Mouse (Mus musculus) hindbrain, postnatal 0 days (tissue): ENCODE results near the gene Kif3b. TPM values are rescaled to one million over a fixed set of nuclear protein-coding genes. Genes with fewer than 3 reads are reported as not detected.

Experiments
- ATAC-seq: fragments of 200-750 bp; cut with Nextera tagmentation; 2 replicates; pipeline ENCODE4 v1.8.0; 2017; ENCODE audit warnings: mild to moderate bottlenecking, moderate TSS enrichment, moderate library complexity
- DNase-seq: peaks from one replicate; pipeline ENCODE4 v3.0.0-alpha.2; 2015; ENCODE audit warnings: low spot score
- H3K27ac ChIP-seq: fragments of 300-500 bp; sonication (generic); 2 replicates; pipeline ENCODE4 v1.5.1; 2014; ENCODE audit warnings: mild to moderate bottlenecking
- H3K27me3 ChIP-seq: fragments of 300-500 bp; sonication (generic); 2 replicates; pipeline ENCODE4 v1.6.1; 2014; ENCODE audit warnings: low read length, mixed read lengths; ENCODE audit not compliant: insufficient read depth
- H3K36me3 ChIP-seq: fragments of 300-500 bp; sonication (generic); 2 replicates; pipeline ENCODE4 v1.6.1; 2014; ENCODE audit warnings: low read length, mixed read lengths; ENCODE audit not compliant: insufficient read depth
- H3K4me1 ChIP-seq: fragments of 300-500 bp; sonication (generic); 2 replicates; pipeline ENCODE4 v1.6.1; 2014; ENCODE audit warnings: antibody characterized with exemption, low read length, mixed read lengths; ENCODE audit not compliant: insufficient read depth
- H3K4me2 ChIP-seq: fragments of 300-500 bp; sonication (generic); 2 replicates; pipeline ENCODE4 v1.6.1; 2014; ENCODE audit warnings: low read depth, mild to moderate bottlenecking, low read length, moderate library complexity, mixed read lengths
- H3K4me3 ChIP-seq: fragments of 300-500 bp; sonication (generic); 2 replicates; pipeline ENCODE4 v1.5.1; 2014; ENCODE audit warnings: low read length
- H3K9ac ChIP-seq: fragments of 300-500 bp; sonication (generic); replicated peaks from 2 replicates; pipeline ENCODE4 v1.6.1; 2014; ENCODE audit warnings: mild to moderate bottlenecking, low read length, moderate library complexity, mixed read lengths
- H3K9me3 ChIP-seq: fragments of 300-500 bp; sonication (generic); 2 replicates; pipeline ENCODE4 v1.6.1; 2016; ENCODE audit warnings: low read length, mixed read lengths
- CTCF ChIP-seq: IDR thresholded peaks from 2 replicates; pipeline ENCODE4 v1.5.1; 2016; ENCODE audit warnings: antibody characterized with exemption, control low read depth, low read depth
- WGBS: fragments of 180-500 bp; shearing (Covaris S2); extraction: QIAGEN DNeasy Blood & Tissue Kit; methylation state at CpG from one replicate; pipeline ENCODE4 v1.1.7; 2014; 5-methylcytosine and 5-hydroxymethylcytosine counted together
- polyA plus RNA-seq: library from polyadenylated mRNA; unstranded; fragments of >200 nt; fragmentation: Nextera tagmentation; extraction: Ambion mirVana; gene quantifications from 2 replicates; pipeline ENCODE4 v1.2.1, GENCODE M21; 2015
- total RNA-seq: library from RNA; depleted of rRNA; stranded (reverse); fragments of >200 nt; gene quantifications from 2 replicates; pipeline ENCODE4 v1.2.3, GENCODE M21; 2014

The Kif3b gene
- total and polyA plus RNA-seq, 2 experiments from 2014 or later, result 17.6 to 38.1 TPM

- Histone ChIP-seq H3K4me2 (no peak overlapping the region), H3K36me3 (no peaks in the 10 kb centered on the region), H3K9ac (no peak overlapping the region), H3K27ac (no peak overlapping the region), H3K27me3 (no peaks in the 10 kb centered on the region), H3K4me3 (no peak overlapping the region), H3K9me3 (no peaks in the 10 kb centered on the region), H3K4me1 (no peaks in the 10 kb centered on the region)
- 91% methylated on average over 5 of the region's 5 CpGs for WGBS
- no peak for TF ChIP-seq CTCF
- DNase-seq (no peak), ATAC-seq (no peak)
Observed at GRCm38 (mm10) chr2:153278357-153278756, 12.9 kb upstream of the Kif3b start.

- Histone ChIP-seq H3K4me3 (no peak overlapping the region), H3K4me2 (no peak overlapping the region), H3K9ac (no peak overlapping the region), H3K27ac (no peak overlapping the region), H3K9me3 (no peaks in the 10 kb centered on the region), H3K4me1 (no peaks in the 10 kb centered on the region), H3K27me3 (no peaks in the 10 kb centered on the region), H3K36me3 (no peaks in the 10 kb centered on the region)
- ATAC-seq (no peak), DNase-seq (no peak)
- 90% methylated on average over 6 of the region's 6 CpGs for WGBS
- TF ChIP-seq CTCF, result no peak
Observed at GRCm38 (mm10) chr2:153283919-153284318, 7.3 kb upstream of the Kif3b start.

GRCm38 (mm10) chr2:153286524-153286923, 4.7 kb upstream of the Kif3b start:
- ATAC-seq, result no peak
- Histone ChIP-seq H3K27me3 (no peaks in the 10 kb centered on the region), H3K4me1 (peaks cover 5% of the 10 kb centered on the region; the same call in 1 of the 2 replicates), H3K9me3 (no peaks in the 10 kb centered on the region), H3K9ac (no peak overlapping the region), H3K4me3 (no peak overlapping the region), H3K4me2 (no peak overlapping the region), H3K27ac (no peak overlapping the region), H3K36me3 (no peaks in the 10 kb centered on the region)
- TF ChIP-seq CTCF, result no peak
- DNase-seq, result no peak
- WGBS, result 84% methylated on average over 4 of the region's 4 CpGs

- Histone ChIP-seq H3K9ac (no peak overlapping the region), H3K4me3 (no peak overlapping the region), H3K4me1 (peaks cover 12% of the 10 kb centered on the region), H3K36me3 (no peaks in the 10 kb centered on the region), H3K4me2 (no peak overlapping the region), H3K27me3 (no peaks in the 10 kb centered on the region), H3K27ac (no peak overlapping the region), H3K9me3 (no peaks in the 10 kb centered on the region)
- no peak for TF ChIP-seq CTCF
- DNase-seq, result peak; percentile 72
- WGBS, result 50% methylated on average over 6 of the region's 6 CpGs
- ATAC-seq, result no peak
Observed at GRCm38 (mm10) chr2:153287835-153288234, 3.4 kb upstream of the Kif3b start.

GRCm38 (mm10) chr2:153292305-153292861, 1.2 kb downstream of the Kif3b start:
- Histone ChIP-seq H3K9me3 (no peaks in the 10 kb centered on the region), H3K4me2 (peak overlapping the region; percentile 60), H3K27ac (peak overlapping the region; percentile 74; the same call in 1 of the 2 replicates), H3K9ac (peak overlapping the region; percentile 91), H3K4me1 (peaks cover 12% of the 10 kb centered on the region), H3K36me3 (no peaks in the 10 kb centered on the region), H3K27me3 (no peaks in the 10 kb centered on the region), H3K4me3 (peak overlapping the region; percentile 66)
- ATAC-seq, result peak; percentile 39
- peak; percentile 28 for DNase-seq
- no peak for TF ChIP-seq CTCF
- 54% methylated on average over 7 of the region's 7 CpGs for WGBS

GRCm38 (mm10) chr2:153295196-153295595, 4.0 kb downstream of the Kif3b start:
- ATAC-seq, result no peak
- no peak for DNase-seq
- Histone ChIP-seq H3K4me3 (no peak overlapping the region), H3K36me3 (no peaks in the 10 kb centered on the region), H3K9me3 (no peaks in the 10 kb centered on the region), H3K9ac (no peak overlapping the region), H3K4me1 (peaks cover 12% of the 10 kb centered on the region), H3K27ac (no peak overlapping the region), H3K4me2 (no peak overlapping the region), H3K27me3 (no peaks in the 10 kb centered on the region)
- WGBS, result 90% methylated on average over 4 of the region's 4 CpGs
- no peak for TF ChIP-seq CTCF

- ATAC-seq (no peak), DNase-seq (no peak)
- 61% methylated on average over 4 of the region's 4 CpGs for WGBS
- H3K27ac ChIP-seq, result no peak overlapping the region
- no peaks in the 10 kb centered on the region for H3K27me3 ChIP-seq
- no peaks in the 10 kb centered on the region for H3K4me1 ChIP-seq
- no peaks in the 10 kb centered on the region for H3K9me3 ChIP-seq
- TF ChIP-seq CTCF, result no peak
- H3K36me3 ChIP-seq, result no peaks in the 10 kb centered on the region
- no peak overlapping the region for H3K9ac ChIP-seq
- H3K4me2 ChIP-seq, result no peak overlapping the region
- H3K4me3 ChIP-seq, result no peak overlapping the region
Observed at GRCm38 (mm10) chr2:153297771-153298170, 6.6 kb downstream of the Kif3b start.
